Mouse (Mus musculus) heart, adult 10 weeks (tissue): ENCODE results near the gene Eif4e2. TPM values are rescaled to one million over a fixed set of nuclear protein-coding genes. Genes with fewer than 3 reads are reported as not detected.

Source experiments
- polyA plus RNA-seq: library from polyadenylated mRNA; stranded (reverse); fragments of 350-450 nt; fragmentation: Illumina TruSeq; extraction: RNeasy Lipid Tissue Mini Kit (QIAGEN cat#74804); gene quantifications from one replicate; pipeline ENCODE4 v1.2.3, GENCODE M21; 2014; ENCODE audit warnings: low read depth, low replicate concordance

Eif4e2 gene
- polyA plus RNA-seq: 43.8 TPM

GRCm38 (mm10) chr1:87213735-87214704, at the start of gene Eif4e2:
Gene Eif4e2, plus strand, starts transcription at chr1:87213914.

GRCm38 (mm10) chr1:87183013-87183412, 30.7 kb upstream of the Eif4e2 start, which contains the start of gene Prss56:
Gene Prss56, plus strand, starts transcription at chr1:87183313.

GRCm38 (mm10) chr1:87190429-87190828, 23.3 kb upstream of the Eif4e2 start, which contains the start of gene Chrnd:
Gene Chrnd, plus strand, starts transcription at chr1:87190607.

GRCm38 (mm10) chr1:87204465-87204864, 9.2 kb upstream of the Eif4e2 start, which contains the start of gene Chrng:
Gene Chrng, plus strand, starts transcription at chr1:87204657.

GRCm38 (mm10) chr1:87264134-87265006, 50.7 kb downstream of the Eif4e2 start, which contains the start of gene Efhd1:
Gene Efhd1, plus strand, starts transcription at chr1:87264363.

Other genes with a start within 250 kb of the Eif4e2 start
- not detected for gene Alppl2, start 124.0 kb upstream of the Eif4e2 start, polyA plus RNA-seq
- 0.31 TPM for gene Alpi, start 112.3 kb upstream of the Eif4e2 start, polyA plus RNA-seq
- gene Akp3, start 88.9 kb upstream of the Eif4e2 start, polyA plus RNA-seq: not detected
- 0.21 TPM for gene Ecel1, start 57.4 kb upstream of the Eif4e2 start, polyA plus RNA-seq
- not detected for gene Prss56, start 30.6 kb upstream of the Eif4e2 start, polyA plus RNA-seq
- gene Chrnd, start 23.3 kb upstream of the Eif4e2 start, polyA plus RNA-seq: not detected
- not detected for gene Chrng, start 9.3 kb upstream of the Eif4e2 start, polyA plus RNA-seq
- 4.1 TPM for gene Efhd1, start 50.4 kb downstream of the Eif4e2 start, polyA plus RNA-seq
- 28.0 TPM for gene Gigyf2, start 113.1 kb downstream of the Eif4e2 start, polyA plus RNA-seq
- not detected for gene Kcnj13, start 180.8 kb downstream of the Eif4e2 start, polyA plus RNA-seq